Comparison of ENCODE assay signal across 18 mouse cellular contexts in genomic region chr3:154149778-154150177, GRCm38 (mm10).
"Had no signal": no experiment of that assay in that cellular context is flagged by ENCODE, and none has a peak within 500 bp of the region (broad histone marks: within the 10 kb centered on the region; RNA-seq: fewer than 3 reads in every experiment).

No protein-coding gene starts in this region.

- H3K4me3 ChIP-seq: midbrain, embryonic 10.5 days; midbrain, embryonic 13.5 days; myocyte; neural tube, embryonic 13.5 days; neural tube, embryonic 15.5 days had no signal

- H3K27ac ChIP-seq: midbrain, embryonic 10.5 days; midbrain, embryonic 13.5 days; neural tube, embryonic 13.5 days; neural tube, embryonic 15.5 days had no signal

- H3K36me3 ChIP-seq: midbrain, embryonic 10.5 days; midbrain, embryonic 13.5 days; neural tube, embryonic 13.5 days; neural tube, embryonic 15.5 days had no signal

- DNase-seq: lung, adult 18-20 months; lung, embryonic 14.5 days; lung, postnatal 10 days; lung, postnatal 4 days; retina, postnatal 1 day; right cerebral cortex, adult 18-20 months; right cerebral cortex, postnatal 25 days; right cerebral cortex, postnatal 4 days; spleen, adult 18-20 months; thymus, adult 18-20 months; thymus, postnatal 14 days; thymus, postnatal 36 days had no signal

- H3K4me2 ChIP-seq: lung, embryonic 14.5 days; midbrain, embryonic 13.5 days; neural tube, embryonic 13.5 days; neural tube, embryonic 15.5 days had no signal

- H3K9me3 ChIP-seq: midbrain, embryonic 10.5 days; midbrain, embryonic 13.5 days; neural tube, embryonic 13.5 days; neural tube, embryonic 15.5 days had no signal

- H3K9ac ChIP-seq: lung, embryonic 14.5 days; midbrain, embryonic 13.5 days; neural tube, embryonic 13.5 days; neural tube, embryonic 15.5 days had no signal

- H3K4me1 ChIP-seq: midbrain, embryonic 13.5 days; neural tube, embryonic 13.5 days; neural tube, embryonic 15.5 days had no signal

- ATAC-seq: midbrain, embryonic 13.5 days; midbrain, embryonic 16.5 days had no signal

- H3K27me3 ChIP-seq: midbrain, embryonic 13.5 days; neural tube, embryonic 13.5 days; neural tube, embryonic 15.5 days had no signal
